Mouse (Mus musculus) left cerebral cortex, postnatal 25 days (tissue): ENCODE measurements around the gene Hmbs. TPM values are rescaled to one million over a fixed set of nuclear protein-coding genes. Genes with fewer than 3 reads are reported as not detected.
"Not testable (repeated sequence)": the region's sequence is repeated elsewhere in the genome, so short reads cannot be mapped to it uniquely, and the experiment has no call there.

Experiments
- DNase-seq, 2 experiments: peaks; one replicate each; pipeline ENCODE4 v3.0.0; 2022; ENCODE audit warnings: low spot score in 2 of 2, mixed read lengths in 1 of 2
- intact Hi-C: fragments of 180-260 bp; cut with DNase I; formaldehyde crosslinking; loops from one replicate; pipeline ENCODE4 v1.15.1; 2025
- total RNA-seq, 2 experiments: library from RNA; stranded (reverse); gene quantifications; 2 replicates each; pipeline ENCODE4 v1.2.3; 2021

The Hmbs gene
- total RNA-seq = 10 to 100 TPM; 14.8 to 22.0 TPM

DNA sequence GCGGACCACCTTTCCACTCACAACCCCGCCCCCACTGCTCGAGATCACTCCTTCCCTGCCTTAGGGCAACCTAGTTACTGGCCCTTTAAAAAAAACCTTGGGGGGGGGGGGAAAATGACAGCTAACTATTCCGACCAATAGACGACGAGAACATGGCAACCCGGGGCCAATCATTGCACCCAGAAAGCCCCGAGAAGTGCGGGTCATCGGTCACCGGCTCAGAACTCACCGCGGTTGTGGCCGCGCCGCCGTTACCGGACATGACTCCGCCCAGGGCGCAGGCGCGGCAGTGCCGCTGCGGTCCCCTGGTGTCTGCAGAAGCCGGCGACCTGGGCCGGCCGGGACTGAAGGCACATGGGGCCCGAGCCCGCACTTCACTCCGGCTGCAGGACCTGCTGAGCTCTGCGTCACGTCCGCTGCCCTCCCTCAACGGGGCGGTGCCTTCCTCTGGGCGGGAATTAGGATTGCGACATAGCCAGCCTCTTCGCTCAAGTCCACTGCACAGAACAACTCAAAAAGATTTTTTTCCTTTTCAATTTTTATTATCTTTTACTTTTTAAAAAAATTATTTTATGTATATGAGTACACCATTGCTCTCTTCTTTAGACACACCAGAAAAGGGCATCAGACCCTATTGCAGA is at the start of gene Hmbs:
Gene Hmbs, minus strand, starts transcription at position 448 of the 641 bp plus-strand sequence.
- intact Hi-C loops = no loop called here
- peak; percentile 92 to 94 for DNase-seq

DNA sequence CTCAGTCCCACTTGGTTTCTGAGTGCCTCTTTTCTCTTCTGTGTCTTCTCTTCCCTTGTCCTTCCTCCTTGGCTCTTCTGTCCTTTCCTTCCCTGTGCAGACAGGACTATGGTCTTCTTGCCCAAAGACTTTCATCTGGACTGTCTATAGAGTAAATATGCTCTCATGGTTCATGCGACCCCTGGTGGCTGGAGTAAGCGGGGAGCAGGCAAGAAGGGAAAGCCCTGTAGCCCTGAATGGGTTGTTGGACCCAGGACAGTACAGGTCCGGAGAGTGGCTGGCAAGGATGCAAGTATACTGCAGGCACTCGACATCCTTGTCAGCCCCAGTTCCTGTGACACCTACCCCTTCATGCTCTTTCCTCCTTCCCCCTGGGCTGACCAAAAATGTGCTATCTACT is 47.4 kb upstream of the Hmbs start:
- peak; percentile 52 to 68 for DNase-seq
- intact Hi-C loops = loop anchor here (5.0 kb wide), 1 partner anchor 264 kb away; no protein-coding TSS in a partner anchor

DNA sequence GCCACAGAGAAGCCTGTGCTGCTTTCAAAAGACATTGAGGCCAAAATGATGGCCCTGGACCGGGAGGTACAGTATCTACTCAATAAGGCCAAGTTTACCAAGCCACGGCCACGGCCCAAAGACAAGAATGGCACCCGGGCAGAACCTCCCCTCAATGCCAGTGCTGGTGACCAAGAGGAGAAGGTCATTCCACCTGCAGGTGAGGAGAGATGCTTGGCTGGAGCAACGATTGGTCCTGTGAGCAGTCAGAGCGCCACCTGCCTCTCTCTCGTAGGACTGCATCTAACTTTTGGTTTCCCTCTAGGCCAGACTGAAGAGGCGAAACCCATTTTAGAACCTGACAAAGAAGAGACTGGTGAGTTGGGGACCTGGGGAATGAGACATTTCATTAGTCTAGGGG is 45.2 kb upstream of the Hmbs start:
- intact Hi-C loops = no loop called here
- DNase-seq = peak in 1 of 2 experiments; percentile 46

DNA sequence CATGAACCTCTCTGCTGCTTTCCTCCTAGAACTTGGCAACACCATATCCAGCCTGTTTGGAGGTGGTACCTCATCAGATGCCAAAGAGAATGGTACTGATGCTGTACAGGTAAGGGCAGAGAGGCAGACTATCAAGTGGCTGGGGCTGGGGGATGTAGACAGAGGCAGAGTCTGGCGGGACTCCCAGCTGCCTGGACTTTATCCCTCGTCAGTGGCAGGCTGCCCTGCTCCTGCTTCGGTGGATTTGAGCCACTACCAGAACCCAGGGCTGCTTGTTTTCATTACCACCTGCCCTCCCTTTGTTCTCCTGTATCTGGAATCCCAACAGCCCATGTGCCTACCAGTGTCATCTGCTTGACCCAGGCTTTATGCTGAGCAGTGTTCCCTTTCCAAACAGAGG is 43.2 kb upstream of the Hmbs start:
- DNase-seq = no peak
- intact Hi-C loops = no loop called here

DNA sequence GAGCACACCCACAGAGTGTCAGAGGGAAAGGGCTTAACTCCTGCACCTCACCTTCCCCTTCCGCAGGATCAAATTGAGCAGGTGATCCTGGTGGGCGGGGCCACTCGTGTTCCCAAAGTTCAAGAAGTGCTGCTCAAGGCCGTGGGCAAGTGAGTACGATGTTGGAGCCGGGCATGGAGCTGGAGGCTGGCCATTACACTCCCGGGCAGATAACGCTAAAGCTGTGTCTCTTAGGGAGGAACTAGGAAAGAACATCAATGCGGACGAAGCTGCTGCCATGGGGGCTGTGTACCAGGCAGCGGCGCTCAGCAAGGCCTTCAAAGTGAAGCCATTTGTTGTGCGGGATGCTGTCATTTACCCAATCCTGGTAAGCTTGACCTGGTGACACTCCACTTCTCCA is 40.6 kb upstream of the Hmbs start:
- intact Hi-C loops = no loop called here
- DNase-seq = no peak

DNA sequence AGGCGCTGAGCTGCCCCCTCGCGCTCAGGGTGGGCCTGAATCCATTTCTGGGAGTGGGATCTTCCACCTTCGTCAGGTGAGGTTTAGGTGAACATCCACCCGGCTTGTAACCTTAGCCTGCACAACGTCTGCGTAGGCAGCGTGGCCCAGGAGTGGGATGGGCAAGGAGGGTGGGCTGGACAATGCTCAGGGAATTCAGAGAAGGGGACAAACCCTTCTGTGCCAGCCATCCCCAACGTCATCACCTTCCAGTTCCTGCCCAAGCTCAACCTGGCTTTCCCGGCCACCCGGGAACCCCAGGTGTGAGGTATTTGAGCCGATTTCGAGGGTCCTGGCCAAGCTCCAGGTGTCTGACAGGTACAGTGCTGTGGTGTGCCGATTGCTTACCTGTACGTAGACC is 35.8 kb upstream of the Hmbs start:
- intact Hi-C loops = no loop called here

DNA sequence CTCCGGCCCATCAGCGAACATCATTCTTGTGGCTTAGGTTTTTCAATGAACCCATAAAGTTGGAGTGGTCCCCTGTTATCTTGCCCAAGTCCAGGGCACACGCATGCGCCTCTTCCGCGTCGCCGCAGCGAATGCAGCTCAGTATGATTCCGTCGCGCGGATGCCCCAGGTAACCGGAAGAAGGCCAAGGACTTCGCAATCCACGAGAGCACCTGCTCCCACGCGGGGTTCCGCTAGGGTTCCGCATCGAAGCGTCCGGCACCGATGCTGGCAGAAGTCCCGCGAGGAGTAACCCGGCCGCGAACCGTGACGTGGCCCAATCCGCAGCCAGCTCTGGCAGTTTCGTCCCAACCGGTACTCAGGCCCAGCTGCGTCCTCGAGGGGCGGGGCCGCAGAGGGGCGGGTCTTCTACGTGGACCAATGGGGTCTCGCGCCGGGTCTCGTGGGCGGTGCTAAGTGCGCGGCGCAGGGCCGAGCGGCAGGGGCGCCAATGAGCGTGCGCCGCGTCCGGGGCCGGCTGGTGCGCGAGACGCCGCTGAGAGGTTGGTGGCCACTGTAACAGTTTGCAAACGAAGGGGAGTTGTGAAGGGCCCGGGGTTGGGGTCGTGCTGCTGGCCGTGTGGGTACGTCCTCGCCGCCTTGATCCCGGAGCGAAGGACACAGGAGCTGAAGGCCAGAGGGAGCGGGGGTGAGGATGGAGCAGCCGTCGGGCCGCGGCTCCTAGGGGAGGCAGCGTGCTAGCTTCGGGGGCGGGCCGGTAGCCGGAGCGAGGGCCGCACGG is 35.2 kb upstream of the Hmbs start, which contains the start of gene Hyou1:
Gene Hyou1, plus strand, starts transcription at position 437 of the 781 bp plus-strand sequence.
- intact Hi-C loops = no loop called here
- peak; percentile 99 for DNase-seq

More for the DNA sequence above, 35.8 kb upstream of the Hmbs start:
- DNase-seq = no peak

DNA sequence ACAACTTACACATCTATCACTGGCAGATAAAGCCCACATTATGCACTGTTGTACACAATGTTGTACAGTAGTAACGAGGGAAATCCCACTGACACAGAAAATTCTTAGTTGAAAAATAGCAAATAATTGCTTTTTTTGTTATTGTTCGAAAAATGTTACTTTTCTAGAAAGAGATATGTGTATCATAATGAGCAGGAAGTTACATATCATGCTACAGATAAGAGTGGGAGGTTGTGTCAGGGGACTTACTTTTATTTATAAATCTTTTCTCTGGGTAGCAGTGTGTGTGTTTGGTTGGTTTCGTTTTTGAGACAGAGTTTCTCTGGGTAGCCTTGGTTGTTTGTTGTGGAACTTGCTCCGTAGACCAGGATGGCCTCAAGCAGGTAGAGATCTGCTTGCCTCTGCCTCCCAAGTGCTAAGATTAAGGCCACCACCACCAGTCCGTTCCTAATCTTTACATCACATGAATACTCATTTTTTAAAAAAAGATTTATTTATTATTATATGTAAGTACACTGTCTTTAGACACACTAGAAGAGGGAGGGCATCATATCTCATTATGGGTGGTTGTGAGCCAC is 34.2 kb upstream of the Hmbs start:
- DNase-seq = no peak
- intact Hi-C loops = no loop called here

DNA sequence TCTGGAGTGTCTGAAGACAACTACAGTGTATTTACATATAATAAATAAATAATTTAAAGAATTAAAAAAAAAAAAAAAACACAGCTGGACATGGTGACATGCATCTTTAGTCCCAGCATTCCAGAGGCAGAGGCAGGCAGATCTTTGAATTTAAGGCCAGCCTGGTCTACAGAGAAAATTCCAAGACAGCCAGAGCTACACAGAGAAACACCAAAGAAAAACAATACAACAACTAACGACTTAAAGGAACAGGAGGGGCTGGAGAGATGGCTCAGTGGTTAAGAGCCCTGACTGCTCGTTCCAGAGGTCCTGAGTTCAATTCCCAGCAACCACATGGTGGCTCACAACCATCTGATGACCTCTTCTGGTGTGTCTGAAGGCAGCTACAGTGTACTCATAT is 33.3 kb upstream of the Hmbs start:
- intact Hi-C loops, DNase-seq: not testable (repeated sequence)

DNA sequence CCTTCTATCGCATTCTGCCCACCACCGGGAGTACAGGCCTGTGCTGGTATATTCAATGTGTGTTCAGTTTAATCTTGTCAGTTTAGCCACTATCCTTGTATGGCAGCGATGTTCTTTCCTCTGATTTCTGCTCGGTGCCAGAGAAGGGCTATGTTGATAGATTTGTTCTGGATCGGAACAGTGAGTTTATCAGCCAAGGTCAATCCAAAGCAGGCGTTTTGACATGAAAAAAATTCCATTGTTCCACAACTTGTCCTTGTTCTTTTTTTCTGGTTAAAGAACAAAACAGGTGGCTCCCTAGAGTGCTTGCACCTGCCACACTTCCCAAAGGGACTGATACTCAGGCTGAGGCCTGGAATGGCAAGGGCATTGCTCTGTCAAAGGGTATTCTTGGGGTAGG is 32.1 kb upstream of the Hmbs start:
- no peak for DNase-seq
- intact Hi-C loops = no loop called here

DNA sequence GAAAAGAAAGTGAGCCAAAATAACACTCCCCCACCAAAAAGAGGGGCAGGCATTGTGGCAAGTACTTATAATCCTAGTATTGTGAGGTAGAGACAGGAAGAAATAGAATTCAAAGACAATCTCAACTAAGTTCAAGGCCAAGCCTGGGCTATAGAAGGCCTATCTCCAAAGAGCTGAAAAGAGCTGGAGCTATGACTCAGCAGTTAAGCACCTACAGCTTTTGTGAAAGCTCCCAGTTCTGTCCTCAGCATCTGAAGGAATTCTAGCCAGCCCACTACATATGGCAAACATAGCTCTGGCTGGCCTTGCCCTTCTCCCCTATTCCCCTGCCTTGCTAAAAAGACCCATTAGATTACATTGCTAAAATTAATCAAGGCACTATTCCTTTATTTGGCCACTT is 29.4 kb upstream of the Hmbs start:
- intact Hi-C loops = no loop called here
- no peak for DNase-seq

DNA sequence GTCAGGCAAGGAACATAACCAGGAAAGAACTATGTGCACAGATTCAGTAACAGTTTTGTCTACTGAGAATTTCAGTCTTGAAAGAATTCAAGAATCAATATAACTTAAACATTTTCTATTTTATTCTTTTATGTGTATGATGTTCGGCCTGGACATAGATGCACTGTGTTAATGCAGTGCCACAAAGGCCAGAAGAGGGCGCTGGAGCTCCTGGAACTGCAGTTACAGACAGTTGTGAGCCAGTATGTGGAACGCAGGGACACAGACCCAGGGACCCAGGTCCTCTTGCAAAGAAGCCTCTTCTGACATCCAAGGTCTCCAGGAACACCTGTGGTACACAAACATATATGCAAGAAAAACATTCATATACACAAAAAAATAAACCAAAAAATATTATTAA is 20.5 kb upstream of the Hmbs start:
- intact Hi-C loops = no loop called here
- no peak for DNase-seq

DNA sequence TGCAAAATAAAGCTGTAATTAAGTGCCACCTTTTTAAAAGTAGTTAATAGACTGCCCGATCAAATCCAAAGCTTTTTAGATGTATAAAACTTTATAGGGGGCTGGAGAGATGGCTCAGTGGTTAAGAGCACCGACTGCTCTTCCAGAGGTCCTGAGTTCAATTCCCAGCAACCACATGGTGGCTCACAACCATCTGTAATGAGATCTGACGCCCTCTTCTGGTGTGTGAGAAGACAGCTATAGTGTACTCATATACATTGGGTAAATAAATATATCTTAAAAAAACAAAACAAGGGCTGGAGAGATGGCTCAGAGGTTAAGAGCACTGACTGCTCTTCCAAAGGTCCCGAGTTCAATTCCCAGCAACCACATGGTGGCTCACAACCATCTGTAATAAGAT is 17.9 kb upstream of the Hmbs start:
- intact Hi-C loops = not testable (repeated sequence)

DNA sequence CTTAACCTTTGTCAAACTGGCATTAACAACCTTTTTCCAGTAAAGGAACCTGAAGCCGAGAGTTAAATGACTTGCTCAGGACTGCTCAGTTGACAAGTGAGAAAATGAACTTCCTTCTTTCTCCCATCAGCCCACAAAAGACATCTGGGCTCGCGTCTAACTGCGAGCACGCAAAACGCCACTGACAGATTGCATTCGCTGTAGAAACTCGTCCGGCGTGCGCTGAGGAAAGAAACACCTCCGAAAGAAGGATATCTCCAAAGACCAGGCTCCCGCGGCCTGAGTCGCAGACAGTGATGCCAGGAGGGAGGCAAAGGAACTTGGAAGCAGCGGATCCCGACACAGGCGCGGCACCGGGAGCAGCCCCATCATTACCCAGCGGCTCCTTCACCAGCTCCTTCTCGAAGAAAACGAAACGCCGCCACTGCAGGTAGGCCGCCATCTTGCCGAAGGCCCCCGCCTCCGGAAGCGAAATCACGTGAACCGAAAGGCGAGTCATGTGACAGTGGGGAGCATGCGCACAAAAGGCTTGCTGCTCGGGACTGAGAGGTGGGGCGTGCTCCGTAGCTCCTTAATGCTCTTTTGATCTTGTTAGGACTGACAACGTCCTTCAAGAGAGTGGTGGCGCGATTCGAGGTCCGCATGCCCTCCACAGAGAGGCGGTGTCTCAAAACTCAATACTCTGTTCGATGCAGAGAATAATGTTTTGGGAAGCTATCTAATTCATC is 17.3 kb upstream of the Hmbs start, which contains the start of gene Vps11:
Gene Vps11, minus strand, starts transcription at position 481 of the 728 bp plus-strand sequence.
- peak; percentile 91 to 96 for DNase-seq
- intact Hi-C loops = no loop called here

More for the DNA sequence above, 17.9 kb upstream of the Hmbs start:
- DNase-seq = not testable (repeated sequence)

DNA sequence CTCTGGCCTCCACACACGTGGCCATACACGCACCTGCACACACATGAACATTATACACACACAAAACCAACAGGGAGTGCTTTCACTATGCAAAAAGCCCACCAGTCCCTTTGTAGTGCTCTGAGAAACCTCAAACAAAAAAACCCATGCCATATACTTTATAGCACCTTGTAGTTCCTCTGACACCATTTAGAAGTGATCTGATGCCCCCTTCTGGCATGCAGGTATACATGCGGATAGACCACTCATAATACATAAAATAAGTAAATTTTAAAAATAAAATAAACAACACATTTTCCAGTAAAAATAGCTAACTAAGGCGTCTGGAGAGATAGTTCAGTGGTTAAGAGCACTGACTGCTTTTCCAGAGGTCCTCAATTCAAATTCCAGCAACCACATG is 13.2 kb upstream of the Hmbs start:
- no peak for DNase-seq
- intact Hi-C loops = no loop called here

DNA sequence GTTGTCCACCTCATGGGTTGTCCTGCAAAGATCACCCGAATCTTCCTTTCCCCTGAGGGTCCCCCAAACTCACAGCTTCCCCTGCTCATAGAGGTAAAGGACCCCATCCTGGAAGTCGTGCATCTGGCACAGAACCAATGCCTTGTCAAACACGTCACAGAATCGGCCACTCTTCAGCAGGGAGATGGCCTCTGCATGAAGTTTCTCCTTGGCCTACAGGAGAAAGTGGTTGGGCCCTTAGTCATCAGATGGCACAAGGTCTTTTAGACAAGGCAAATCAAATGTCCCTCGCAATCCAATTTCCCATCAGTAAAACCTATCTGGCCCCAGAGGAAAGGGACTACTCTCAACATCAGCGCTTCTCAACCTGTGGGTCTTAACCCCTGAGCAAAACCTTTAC is 9.1 kb upstream of the Hmbs start:
- intact Hi-C loops = no loop called here

DNA sequence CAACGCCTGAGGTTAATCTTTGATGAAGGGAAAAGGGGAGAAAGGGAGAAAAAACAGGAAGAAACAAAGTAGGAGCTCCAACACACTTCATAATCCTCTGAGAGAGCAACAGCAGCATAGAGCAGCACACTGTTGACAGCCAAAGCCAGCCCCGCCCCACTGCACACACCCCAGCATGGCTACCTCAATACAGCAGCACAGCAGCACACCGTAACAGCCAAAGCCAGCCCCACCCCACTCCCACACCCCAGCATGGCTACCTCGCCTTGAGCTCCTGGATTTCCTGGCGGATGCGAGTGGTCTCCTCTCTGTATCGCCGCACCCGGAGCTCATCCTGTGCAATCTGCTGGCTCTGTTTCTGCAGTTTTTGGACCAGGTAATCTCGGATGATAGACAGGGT is 8.3 kb upstream of the Hmbs start:
- DNase-seq = no peak
- intact Hi-C loops = no loop called here

More for the DNA sequence above, 9.1 kb upstream of the Hmbs start:
- DNase-seq = no peak

DNA sequence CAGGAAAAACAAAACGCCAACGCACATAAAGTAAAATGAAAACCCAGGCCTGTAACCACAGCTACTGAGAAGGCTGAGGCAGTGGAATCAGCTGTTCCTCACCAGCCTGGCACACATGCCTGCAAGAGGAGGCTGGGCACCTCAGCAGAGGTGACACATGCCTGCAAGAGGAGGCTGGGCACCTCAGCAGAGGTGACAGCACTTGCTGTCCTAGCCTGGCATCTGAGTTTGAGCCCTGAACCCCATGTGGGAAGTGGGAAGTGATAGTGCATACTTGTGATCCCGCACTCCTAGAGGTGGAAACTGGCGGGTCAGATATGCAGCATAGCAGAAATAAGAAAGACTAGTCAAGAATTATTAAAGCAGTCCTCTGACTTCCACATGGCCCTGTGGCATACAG is 7.4 kb upstream of the Hmbs start:
- DNase-seq = no peak
- intact Hi-C loops = no loop called here

DNA sequence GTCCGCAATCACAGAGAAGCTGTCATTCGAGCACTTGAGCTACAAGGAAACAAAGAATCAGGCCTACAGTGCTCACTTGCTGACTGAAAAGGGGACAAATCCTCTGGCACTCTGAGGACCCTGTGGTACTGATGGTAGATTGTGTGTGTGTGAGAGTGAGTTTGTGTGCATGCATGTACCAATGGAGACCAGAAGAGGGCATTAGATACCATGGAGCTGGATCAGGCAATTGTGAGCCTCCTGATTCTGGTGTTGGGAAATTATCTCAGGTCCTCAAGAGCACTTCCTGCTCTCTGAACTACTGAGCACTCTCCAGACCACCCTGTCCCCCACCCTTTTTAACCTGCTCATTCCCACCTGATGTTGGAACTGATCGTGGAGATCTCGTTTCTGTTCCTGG is 4.5 kb upstream of the Hmbs start:
- no peak for DNase-seq
- intact Hi-C loops = no loop called here

DNA sequence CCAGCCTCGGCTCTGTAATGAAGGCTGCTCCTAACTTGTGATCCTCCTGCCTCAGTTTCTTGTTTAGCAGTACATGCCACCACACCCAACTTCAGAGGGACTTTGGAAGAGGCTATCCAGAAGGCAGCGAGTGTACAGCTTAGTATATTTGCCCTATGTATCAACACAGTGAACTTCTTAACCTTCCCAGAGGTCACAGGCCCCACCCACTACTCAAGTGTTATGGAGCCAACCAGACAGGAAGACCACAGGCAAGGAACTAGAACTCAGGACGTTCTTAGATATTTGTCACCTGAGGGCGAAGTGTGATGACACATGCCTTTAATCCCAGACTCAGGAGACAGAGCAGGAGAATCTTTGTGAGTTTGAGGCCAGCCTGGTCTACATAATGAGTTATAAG is 3.6 kb upstream of the Hmbs start:
- intact Hi-C loops = no loop called here
- DNase-seq = no peak
